Mouse (Mus musculus) liver, embryonic 14.5 days (tissue): ENCODE measurements around the gene Egfl7.

Source experiments
- CTCF ChIP-seq: IDR thresholded peaks from 2 replicates; pipeline ENCODE4 v1.5.1; 2016; ENCODE audit warnings: antibody characterized with exemption, low read depth, control low read depth
- EP300 ChIP-seq: IDR thresholded peaks from 2 replicates; pipeline ENCODE4 v1.6.1; 2016; ENCODE audit warnings: antibody characterized with exemption, low read depth

GRCm38 (mm10) chr2:26611054-26611453 is 31.2 kb downstream of the Egfl7 start:
- no peak for TF ChIP-seq CTCF
- no peak for TF ChIP-seq EP300
